In the genomic region with DNA sequence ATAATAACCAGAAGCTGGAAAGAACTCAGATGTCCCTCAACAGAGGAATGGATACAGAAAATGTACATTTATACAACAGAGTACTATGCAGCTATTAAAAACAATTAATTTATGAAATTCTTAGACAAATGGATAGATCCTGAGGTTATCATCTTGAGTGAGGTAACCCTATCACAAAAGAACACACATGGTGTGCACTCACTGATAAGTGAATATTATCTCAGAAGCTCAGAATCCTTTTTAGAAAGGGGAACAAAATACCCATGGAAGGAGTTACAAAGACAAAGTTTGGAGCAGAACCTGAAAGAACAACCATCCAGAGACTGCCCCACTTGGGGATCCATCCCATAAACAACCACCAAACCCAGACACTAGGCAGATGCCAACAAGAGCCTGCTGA, we compare ENCODE assay signal across 27 mouse cellular contexts. TPM values are rescaled to one million over a fixed set of nuclear protein-coding genes. Genes with fewer than 3 reads are reported as not detected.
"Had no signal": no experiment of that assay in that cellular context is flagged by ENCODE, and none has a peak within 500 bp of the region (broad histone marks: within the 10 kb centered on the region; RNA-seq: fewer than 3 reads in every experiment).

No protein-coding gene starts in this region.

RNA-seq across cellular contexts. Expression of a gene that starts 34.2 kb away (rescaled TPM):
- total RNA-seq: common myeloid progenitor, adult 5-6 weeks; forebrain, postnatal 0 days; gastrocnemius, adult 18-20 months; gastrocnemius, adult 2 months; gastrocnemius, adult 8-10 months; gastrocnemius, postnatal 10 days; gastrocnemius, postnatal 14 days; gastrocnemius, postnatal 25 days; gastrocnemius, postnatal 36 days; granulocyte monocyte progenitor cell, adult 5-6 weeks; heart, adult 18-20 months; heart, adult 2 months had no signal
- polyA plus RNA-seq: embryonic facial prominence, embryonic 10.5 days; erythroblast, embryonic 14.5 days; forebrain, embryonic 10.5 days; forebrain, embryonic 11.5 days; forebrain, embryonic 13.5 days; forebrain, embryonic 14.5 days; forebrain, embryonic 15.5 days; forebrain, embryonic 16.5 days; heart, embryonic 10.5 days had no signal

RNA-seq across cellular contexts. Expression of a gene that starts 39.1 kb away (rescaled TPM):
- total RNA-seq: common myeloid progenitor, adult 5-6 weeks; forebrain, postnatal 0 days; gastrocnemius, adult 18-20 months; gastrocnemius, adult 2 months; gastrocnemius, adult 8-10 months; gastrocnemius, postnatal 25 days; gastrocnemius, postnatal 36 days; heart, adult 18-20 months; heart, adult 2 months; heart, adult 8-10 months had no signal
- polyA plus RNA-seq: cortical plate, adult 2 months; embryonic facial prominence, embryonic 10.5 days; embryonic facial prominence, embryonic 11.5 days; embryonic facial prominence, embryonic 12.5 days; erythroblast, embryonic 14.5 days; forebrain, embryonic 10.5 days; forebrain, embryonic 11.5 days; forebrain, embryonic 12.5 days; forebrain, embryonic 13.5 days; forebrain, embryonic 14.5 days; forebrain, embryonic 15.5 days; forebrain, embryonic 16.5 days; forebrain, postnatal 0 days; frontal cortex, adult 2 months; heart, adult 2 months; heart, embryonic 10.5 days had no signal
